Mouse (Mus musculus) spleen, embryonic (tissue): ENCODE data around the gene Tchh.
"Not testable (repeated sequence)": the region's sequence is repeated elsewhere in the genome, so short reads cannot be mapped to it uniquely, and the experiment has no call there.

ENCODE experiments used
- CTCF ChIA-PET: fragments of 350-600 bp; sonication (Branson Sonifier 250); formaldehyde crosslinking; loops from one replicate; lab custom pipeline; 2022; lab: Charles Lee

Tchh gene

GRCm38 (mm10) chr3:93442030-93442429 is at the start of gene Tchh:
Tchh (plus strand) TSS chr3:93442330.
- CTCF ChIA-PET = no interaction called here

- CTCF ChIA-PET = no interaction called here
Observed at GRCm38 (mm10) chr3:93393366-93393765, 48.8 kb upstream of the Tchh start, which contains the start of gene Rptn. Rptn (plus strand) TSS chr3:93393699.

- CTCF ChIA-PET = no interaction called here
Observed at GRCm38 (mm10) chr3:93403936-93404335, 38.2 kb upstream of the Tchh start.

- CTCF ChIA-PET = no interaction called here
Observed at GRCm38 (mm10) chr3:93406992-93407391, 35.1 kb upstream of the Tchh start.

GRCm38 (mm10) chr3:93411905-93412304 is 30.2 kb upstream of the Tchh start:
- CTCF ChIA-PET = no interaction called here

GRCm38 (mm10) chr3:93431673-93432072 is 10.5 kb upstream of the Tchh start:
- CTCF ChIA-PET = no interaction called here

GRCm38 (mm10) chr3:93443501-93444101 is 1.5 kb downstream of the Tchh start:
- CTCF ChIA-PET = no interaction called here

- CTCF ChIA-PET = no interaction called here
Observed at GRCm38 (mm10) chr3:93444343-93445164, 2.4 kb downstream of the Tchh start.

GRCm38 (mm10) chr3:93445165-93445705 is 3.1 kb downstream of the Tchh start:
- CTCF ChIA-PET = no interaction called here

GRCm38 (mm10) chr3:93446128-93446755 is 4.1 kb downstream of the Tchh start:
- CTCF ChIA-PET = no interaction called here

GRCm38 (mm10) chr3:93446756-93447137 is 4.6 kb downstream of the Tchh start:
- CTCF ChIA-PET = not testable (repeated sequence)

GRCm38 (mm10) chr3:93447138-93447841 is 5.2 kb downstream of the Tchh start:
- CTCF ChIA-PET = no interaction called here

GRCm38 (mm10) chr3:93466556-93466955 is 24.4 kb downstream of the Tchh start:
- CTCF ChIA-PET = no interaction called here

GRCm38 (mm10) chr3:93467130-93467529 is 25.0 kb downstream of the Tchh start:
- CTCF ChIA-PET = no interaction called here

GRCm38 (mm10) chr3:93468561-93468960 is 26.4 kb downstream of the Tchh start, which contains the start of gene Tchhl1:
Tchhl1 (plus strand) TSS chr3:93468754.
- CTCF ChIA-PET = no interaction called here

- CTCF ChIA-PET = no interaction called here
Observed at GRCm38 (mm10) chr3:93469629-93470028, 27.5 kb downstream of the Tchh start.

- CTCF ChIA-PET = no interaction called here
Observed at GRCm38 (mm10) chr3:93480053-93480452, 37.9 kb downstream of the Tchh start.

- CTCF ChIA-PET = no interaction called here
Observed at GRCm38 (mm10) chr3:93481982-93482616, 40.0 kb downstream of the Tchh start.

- CTCF ChIA-PET = no interaction called here
Observed at GRCm38 (mm10) chr3:93485611-93486010, 43.5 kb downstream of the Tchh start.

GRCm38 (mm10) chr3:93488541-93488940 is 46.4 kb downstream of the Tchh start:
- CTCF ChIA-PET = no interaction called here

- CTCF ChIA-PET = no interaction called here
Observed at GRCm38 (mm10) chr3:93492176-93492575, 50.0 kb downstream of the Tchh start.
